Mouse (Mus musculus) hindbrain, embryonic 12.5 days (tissue): Measurements from ENCODE around the gene Spata20. TPM values are rescaled to one million over a fixed set of nuclear protein-coding genes. Genes with fewer than 3 reads are reported as not detected.
A peak's percentile ranks its signal among the peaks of the same experiment; 100 is the strongest.

Experiments used
- ATAC-seq: fragments of 200-750 bp; cut with Nextera tagmentation; 2 replicates; pipeline ENCODE4 v1.8.0; 2017; ENCODE audit warnings: moderate TSS enrichment; ENCODE audit not compliant: low FRiP score
- H3K27ac ChIP-seq: fragments of 300-500 bp; sonication (generic); 2 replicates; pipeline ENCODE4 v1.5.1; 2016; ENCODE audit warnings: mild to moderate bottlenecking
- H3K27me3 ChIP-seq: fragments of 300-500 bp; sonication (generic); 2 replicates; pipeline ENCODE4 v1.6.1; 2016; ENCODE audit warnings: mild to moderate bottlenecking
- H3K36me3 ChIP-seq: fragments of 300-500 bp; sonication (generic); 2 replicates; pipeline ENCODE4 v1.6.1; 2016; ENCODE audit warnings: mild to moderate bottlenecking
- H3K4me1 ChIP-seq: fragments of 300-500 bp; sonication (generic); 2 replicates; pipeline ENCODE4 v1.6.1; 2016
- H3K4me2 ChIP-seq: fragments of 300-500 bp; sonication (generic); replicated peaks from 2 replicates; pipeline ENCODE4 v1.6.1; 2016; ENCODE audit warnings: mild to moderate bottlenecking
- H3K4me3 ChIP-seq: fragments of 300-500 bp; sonication (generic); 2 replicates; pipeline ENCODE4 v1.5.1; 2016; ENCODE audit warnings: mild to moderate bottlenecking
- H3K9ac ChIP-seq: fragments of 300-500 bp; sonication (generic); 2 replicates; pipeline ENCODE4 v1.6.1; 2016; ENCODE audit warnings: mild to moderate bottlenecking, moderate library complexity
- H3K9me3 ChIP-seq: fragments of 300-500 bp; sonication (generic); replicated peaks from 2 replicates; pipeline ENCODE4 v1.6.1; 2016; ENCODE audit warnings: mild to moderate bottlenecking
- WGBS: fragments of 180-500 bp; shearing (Covaris S2); methylation state at CpG from one replicate; pipeline ENCODE4 v1.1.7; 2016; 5-methylcytosine and 5-hydroxymethylcytosine counted together
- polyA plus RNA-seq: library from polyadenylated mRNA; unstranded; fragments of >200 nt; fragmentation: Nextera tagmentation; extraction: Ambion mirVana; gene quantifications from 2 replicates; pipeline ENCODE4 v1.2.1, GENCODE M21; 2016

Spata20 gene
- polyA plus RNA-seq, 1 experiment from 2014 or later: 0.08 TPM

DNA sequence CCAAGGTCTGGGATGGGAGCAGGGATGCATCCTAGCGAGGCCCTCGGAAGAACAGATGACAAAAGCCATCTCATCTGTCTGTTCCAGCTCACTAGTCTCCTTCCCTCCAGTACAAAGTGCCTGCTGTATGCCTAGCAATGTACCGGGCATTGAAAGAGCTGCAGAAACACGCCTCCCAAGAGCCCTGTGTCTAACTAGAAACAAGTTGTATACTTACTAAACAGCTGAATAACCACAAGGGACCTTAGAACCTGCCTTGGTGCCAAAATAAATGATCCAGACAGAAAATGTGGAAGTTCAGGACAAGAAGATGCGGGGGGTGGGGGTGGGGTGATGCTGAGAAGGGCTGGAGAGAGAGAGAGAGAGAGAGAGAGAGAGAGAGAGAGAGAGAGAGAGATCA is 41.1 kb downstream of the Spata20 start:
- Histone ChIP-seq H3K9me3 (no peaks in the 10 kb centered on the region), H3K4me2 (no peak overlapping the region), H3K4me3 (no peak overlapping the region), H3K27me3 (no peaks in the 10 kb centered on the region), H3K4me1 (peaks cover 83% of the 10 kb centered on the region), H3K36me3 (peaks cover 9% of the 10 kb centered on the region; the same call in 1 of the 2 replicates), H3K9ac (no peak overlapping the region), H3K27ac (peak overlapping the region; percentile 70)
- WGBS: 44% methylated on average over 5 of the region's 5 CpGs
- no peak; the same call in 1 of the 2 replicates for ATAC-seq

DNA sequence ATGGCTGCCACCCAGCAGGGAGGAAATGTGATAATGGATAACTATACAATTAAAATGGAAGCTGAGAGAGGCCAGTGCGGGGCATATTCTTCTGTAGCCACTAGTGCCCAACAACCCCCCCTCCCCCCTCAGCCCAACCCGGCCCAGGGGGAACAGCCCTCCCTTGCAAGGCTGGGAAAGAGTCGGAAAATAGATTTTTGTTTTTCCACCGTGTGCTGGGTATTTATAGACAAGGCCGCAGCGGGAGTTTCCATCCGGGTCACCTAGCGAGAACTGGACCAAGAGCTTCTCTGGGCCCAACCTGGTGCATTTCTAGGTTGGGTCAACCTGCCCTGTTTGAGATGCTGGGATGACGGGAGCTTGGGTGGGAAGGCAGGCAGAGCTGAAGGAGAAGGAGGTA is 44.2 kb downstream of the Spata20 start:
- Histone ChIP-seq H3K9ac (no peak overlapping the region), H3K36me3 (peaks cover 19% of the 10 kb centered on the region), H3K9me3 (no peaks in the 10 kb centered on the region), H3K4me2 (no peak overlapping the region), H3K4me1 (peaks cover 72% of the 10 kb centered on the region), H3K27me3 (no peaks in the 10 kb centered on the region), H3K4me3 (no peak overlapping the region), H3K27ac (peak overlapping the region; percentile 77)
- WGBS: 60% methylated on average over 9 of the region's 9 CpGs
- no peak for ATAC-seq

DNA sequence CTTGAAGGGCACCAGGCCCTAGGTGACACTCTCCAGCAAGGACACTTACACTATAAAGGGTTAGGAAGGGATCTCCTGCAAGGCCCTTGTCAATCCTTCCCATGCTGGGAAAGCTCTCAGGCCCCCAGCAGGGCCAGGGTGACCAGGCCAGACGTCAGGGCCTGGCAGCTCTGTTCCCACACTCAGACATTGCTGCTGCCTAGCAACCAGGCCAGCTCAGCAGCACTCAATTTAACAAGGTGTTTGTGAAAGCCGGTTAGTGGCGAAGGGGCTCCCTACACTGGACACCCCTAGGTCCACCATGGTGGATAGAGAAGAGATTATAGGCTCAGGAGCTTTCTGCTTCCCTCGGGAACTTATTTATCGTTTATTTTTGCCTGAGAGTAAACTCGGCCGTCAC is 44.9 kb downstream of the Spata20 start:
- peak overlapping the region; percentile 77 for H3K27ac ChIP-seq
- H3K9ac ChIP-seq: no peak overlapping the region
- WGBS: 38% methylated on average over 7 of the region's 7 CpGs
- H3K36me3 ChIP-seq: peaks cover 19% of the 10 kb centered on the region
- 0 out of 2 replicates have a peak, but pooled peaks have one; percentile 7 for ATAC-seq
- H3K4me1 ChIP-seq: peaks cover 69% of the 10 kb centered on the region
- no peak overlapping the region for H3K4me3 ChIP-seq
- no peak overlapping the region for H3K4me2 ChIP-seq
- H3K27me3 ChIP-seq: no peaks in the 10 kb centered on the region
- no peaks in the 10 kb centered on the region for H3K9me3 ChIP-seq

DNA sequence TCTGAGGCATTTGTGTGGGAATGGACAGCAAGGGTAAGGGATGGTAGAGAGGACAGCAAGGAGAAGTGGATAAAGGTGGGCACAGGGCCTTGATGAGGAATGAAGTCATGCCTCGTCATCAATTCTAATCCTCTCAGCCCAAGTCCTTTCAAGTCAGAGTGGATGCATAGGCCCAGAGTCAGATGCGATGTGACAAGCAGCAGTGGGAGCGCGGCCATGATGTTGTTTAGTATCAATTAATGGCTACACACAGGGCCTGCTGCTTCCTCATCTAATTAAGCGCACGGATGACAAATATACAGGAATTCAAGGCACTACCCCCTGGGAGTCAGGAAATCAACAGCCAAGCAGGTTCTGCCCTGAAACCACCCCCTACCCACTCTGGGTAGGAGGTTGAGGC is 45.6 kb downstream of the Spata20 start:
- H3K27ac ChIP-seq: peak overlapping the region; percentile 77; the same call in 1 of the 2 replicates
- peaks cover 64% of the 10 kb centered on the region for H3K4me1 ChIP-seq
- no peaks in the 10 kb centered on the region for H3K27me3 ChIP-seq
- no peak overlapping the region for H3K4me3 ChIP-seq
- H3K4me2 ChIP-seq: no peak overlapping the region
- H3K9ac ChIP-seq: no peak overlapping the region
- 56% methylated on average over 6 of the region's 6 CpGs for WGBS
- peaks cover 19% of the 10 kb centered on the region for H3K36me3 ChIP-seq
- no peak for ATAC-seq
- no peaks in the 10 kb centered on the region for H3K9me3 ChIP-seq

DNA sequence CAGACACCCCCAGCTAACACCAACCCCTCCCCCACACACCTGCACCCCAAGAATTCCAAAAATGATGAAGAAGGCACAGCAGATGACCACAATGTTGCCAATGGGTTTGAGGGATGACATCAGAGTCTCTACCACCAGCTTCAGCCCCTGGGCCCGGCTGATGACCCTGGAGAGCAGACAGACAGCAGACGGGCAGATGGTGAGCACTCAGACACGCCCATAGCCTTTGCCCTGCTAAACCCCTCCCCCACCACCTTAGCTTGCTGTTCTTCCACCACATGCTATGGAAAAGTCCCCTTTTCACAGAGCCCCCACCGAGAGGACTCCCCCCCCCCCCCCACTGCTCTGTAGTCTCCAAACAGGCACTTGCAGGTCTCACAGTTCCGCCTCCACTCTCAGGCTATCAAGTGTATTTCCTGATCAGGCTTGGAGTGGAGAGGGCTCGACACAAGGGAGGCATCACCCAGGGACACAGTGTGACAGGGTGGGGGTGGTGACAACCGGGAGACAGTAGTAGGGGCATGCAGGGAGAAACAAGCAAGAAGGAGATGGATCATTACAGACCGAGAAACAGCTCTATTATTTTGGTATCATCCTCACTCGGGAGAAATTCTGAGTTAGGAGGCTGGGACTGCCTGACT is 56.8 kb downstream of the Spata20 start:
- H3K27me3 ChIP-seq: peaks cover 8% of the 10 kb centered on the region; the same call in 1 of the 2 replicates
- H3K9ac ChIP-seq: 0 out of 2 replicates have a peak overlapping the region, but pooled peaks have one; percentile 18
- WGBS: 19% methylated on average over 9 of the region's 9 CpGs
- H3K4me2 ChIP-seq: 0 out of 2 replicates have a peak overlapping the region, but pooled peaks have one; percentile 13
- H3K4me3 ChIP-seq: no peak overlapping the region
- H3K4me1 ChIP-seq: peaks cover 64% of the 10 kb centered on the region
- no peaks in the 10 kb centered on the region for H3K9me3 ChIP-seq
- peaks cover 56% of the 10 kb centered on the region for H3K36me3 ChIP-seq
- peak; percentile 53 for ATAC-seq
- peak overlapping the region; percentile 82 for H3K27ac ChIP-seq

Other genes with a start within 250 kb of the Spata20 start
- 6.8 and 9.1 TPM in 2 replicates for gene Wfikkn2, start 240.2 kb downstream of the Spata20 start, polyA plus RNA-seq
- gene Gm21885, start 204.3 kb downstream of the Spata20 start, polyA plus RNA-seq: 0.31 and 0.48 TPM in 2 replicates
- 153 and 167 TPM in 2 replicates for gene Luc7l3, start 164.2 kb downstream of the Spata20 start, polyA plus RNA-seq
- 27.3 and 28.7 TPM in 2 replicates for gene Ankrd40, start 158.2 kb downstream of the Spata20 start, polyA plus RNA-seq
- gene Abcc3, start 93.2 kb downstream of the Spata20 start, polyA plus RNA-seq: 0.81 and 1.2 TPM in 2 replicates
- 19.1 and 21.4 TPM in 2 replicates for gene Cacna1g, start 12.0 kb downstream of the Spata20 start, polyA plus RNA-seq
- gene Epn3, start 13.8 kb upstream of the Spata20 start, polyA plus RNA-seq: 1.7 and 2.5 TPM in 2 replicates
- gene Mycbpap, start 35.6 kb upstream of the Spata20 start, polyA plus RNA-seq: 4.2 and 5.2 TPM in 2 replicates
- gene Rsad1, start 63.1 kb upstream of the Spata20 start, polyA plus RNA-seq: 3.4 and 4.6 TPM in 2 replicates
- gene Chad, start 78.9 kb upstream of the Spata20 start, polyA plus RNA-seq: 0.98 and 1.5 TPM in 2 replicates
- gene Acsf2, start 115.7 kb upstream of the Spata20 start, polyA plus RNA-seq: 3.3 and 3.5 TPM in 2 replicates
- gene Lrrc59, start 143.6 kb upstream of the Spata20 start, polyA plus RNA-seq: 208 and 212 TPM in 2 replicates
- gene Mrpl27, start 167.6 kb upstream of the Spata20 start, polyA plus RNA-seq: 126 and 131 TPM in 2 replicates
- 20.8 and 21.3 TPM in 2 replicates for gene Eme1, start 167.8 kb upstream of the Spata20 start, polyA plus RNA-seq
- gene Xylt2, start 191.3 kb upstream of the Spata20 start, polyA plus RNA-seq: 19.4 and 20.3 TPM in 2 replicates
- 0.12 TPM in 1 of 2 replicates, not detected in the other for gene Gm11541, start 218.3 kb upstream of the Spata20 start, polyA plus RNA-seq